Mouse (Mus musculus) heart, adult 11 months (tissue): ENCODE results near the gene Cdh26.

Source experiments
- DNase-seq: peaks from one replicate; pipeline ENCODE4 v3.0.0; 2022

The Cdh26 gene

GRCm38 (mm10) chr2:178430231-178430630 lies at the start of gene Cdh26:
TSS of gene Cdh26 (plus strand) at chr2:178430531.
- DNase-seq, result no peak

- DNase-seq, result peak; percentile 87
Measured at GRCm38 (mm10) chr2:178407053-178407815, 23.1 kb upstream of the Cdh26 start, which contains the start of gene Sycp2. TSS of gene Sycp2 (minus strand) at chr2:178407685.

- no peak for DNase-seq
Measured at GRCm38 (mm10) chr2:178409024-178409423, 21.3 kb upstream of the Cdh26 start.

GRCm38 (mm10) chr2:178410286-178410685 lies 20.0 kb upstream of the Cdh26 start:
- peak; percentile 92 for DNase-seq

GRCm38 (mm10) chr2:178412598-178412997 lies 17.7 kb upstream of the Cdh26 start:
- DNase-seq, result peak; percentile 97

- no peak for DNase-seq
Measured at GRCm38 (mm10) chr2:178413081-178413480, 17.2 kb upstream of the Cdh26 start.

- DNase-seq, result peak; percentile 95
Measured at GRCm38 (mm10) chr2:178413481-178414260, 16.7 kb upstream of the Cdh26 start.

GRCm38 (mm10) chr2:178414261-178415149 lies 15.8 kb upstream of the Cdh26 start, which contains the start of the genes Ppp1r3d and Fam217b:
TSS of gene Ppp1r3d (minus strand) at chr2:178414472.
TSS of gene Fam217b (plus strand) at chr2:178414524.
- DNase-seq, result peak; percentile 98

- no peak for DNase-seq
Measured at GRCm38 (mm10) chr2:178415150-178415448, 15.2 kb upstream of the Cdh26 start.

- DNase-seq, result peak; percentile 93
Measured at GRCm38 (mm10) chr2:178416427-178416826, 13.9 kb upstream of the Cdh26 start.

GRCm38 (mm10) chr2:178416970-178417369 lies 13.4 kb upstream of the Cdh26 start:
- peak; percentile 92 for DNase-seq

GRCm38 (mm10) chr2:178420576-178420975 lies 9.8 kb upstream of the Cdh26 start:
- peak; percentile 89 for DNase-seq

- peak; percentile 86 for DNase-seq
Measured at GRCm38 (mm10) chr2:178421603-178422002, 8.7 kb upstream of the Cdh26 start.

GRCm38 (mm10) chr2:178422186-178422585 lies 8.1 kb upstream of the Cdh26 start:
- peak; percentile 23 for DNase-seq

- no peak for DNase-seq
Measured at GRCm38 (mm10) chr2:178423223-178423622, 7.1 kb upstream of the Cdh26 start.

GRCm38 (mm10) chr2:178426229-178426628 lies 4.1 kb upstream of the Cdh26 start:
- DNase-seq, result peak; percentile 66

GRCm38 (mm10) chr2:178427181-178427580 lies 3.1 kb upstream of the Cdh26 start:
- peak; percentile 37 for DNase-seq

GRCm38 (mm10) chr2:178428183-178428582 lies 2.1 kb upstream of the Cdh26 start:
- DNase-seq, result peak; percentile 55

- peak; percentile 65 for DNase-seq
Measured at GRCm38 (mm10) chr2:178428676-178429075, 1.7 kb upstream of the Cdh26 start.

- DNase-seq, result no peak
Measured at GRCm38 (mm10) chr2:178429426-178429825, 905 bp upstream of the Cdh26 start.

- DNase-seq, result no peak
Measured at GRCm38 (mm10) chr2:178433495-178433894, 3.2 kb downstream of the Cdh26 start.

GRCm38 (mm10) chr2:178433903-178434302 lies 3.6 kb downstream of the Cdh26 start:
- DNase-seq, result peak; percentile 61

GRCm38 (mm10) chr2:178437311-178437710 lies 7.0 kb downstream of the Cdh26 start:
- DNase-seq, result peak; percentile 55
